Mouse (Mus musculus): ENCODE measurements around the gene Prr7. TPM values are rescaled to one million over a fixed set of nuclear protein-coding genes. Genes with fewer than 3 reads are reported as not detected.
A peak's percentile ranks its signal among the peaks of the same experiment; 100 is the strongest.

The Prr7 gene
- total RNA-seq, 2 experiments from 2014 or later: 0.45 to 0.82 TPM

- DNase-seq: no peak
Measured at GRCm38 (mm10) chr13:55448131-55448530, 15.9 kb upstream of the Prr7 start.

DNA sequence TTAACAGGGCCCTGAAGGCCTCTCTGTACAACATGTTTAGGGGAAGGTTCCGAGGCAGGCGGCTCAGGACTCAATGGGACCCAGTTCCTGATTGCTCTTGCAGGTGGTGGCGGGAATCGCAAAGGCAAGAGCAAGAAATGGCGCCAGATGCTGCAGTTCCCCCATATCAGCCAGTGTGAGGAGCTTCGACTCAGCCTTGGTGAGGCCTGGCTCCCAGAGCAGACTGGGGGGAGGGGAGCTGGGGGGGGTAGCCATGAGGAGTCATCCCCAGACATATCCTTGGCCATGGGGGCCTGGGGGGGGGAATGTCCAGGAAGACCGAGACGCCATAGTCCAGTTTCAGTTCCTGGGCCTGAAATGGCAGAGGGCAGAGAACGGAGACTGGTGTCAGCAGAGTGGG lies 14.9 kb upstream of the Prr7 start:
- no peak for DNase-seq

- DNase-seq: peak; percentile 22 to 45
Measured at GRCm38 (mm10) chr13:55449679-55450441, 14.2 kb upstream of the Prr7 start.

GRCm38 (mm10) chr13:55450511-55450980 lies 13.5 kb upstream of the Prr7 start:
- peak; percentile 82 to 90 for DNase-seq

DNA sequence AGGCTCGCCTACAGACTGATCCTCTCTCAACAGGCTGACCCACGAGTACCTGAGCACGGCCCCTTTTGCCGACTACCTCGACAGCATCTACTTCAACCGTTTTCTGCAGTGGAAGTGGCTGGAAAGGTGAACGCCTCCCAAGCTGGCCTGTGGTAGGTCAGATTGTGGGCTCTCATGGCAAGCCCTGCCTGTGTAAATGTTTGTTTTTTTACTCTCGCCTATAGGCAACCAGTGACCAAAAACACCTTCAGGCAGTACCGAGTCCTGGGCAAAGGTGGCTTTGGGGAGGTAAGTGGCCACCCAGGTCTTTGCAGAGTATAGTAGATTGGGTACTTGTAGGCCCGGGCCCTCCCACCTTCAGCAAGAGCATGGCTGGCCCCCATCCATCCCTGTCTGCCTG lies 12.8 kb upstream of the Prr7 start:
- DNase-seq: no peak

- peak; percentile 68 to 78 for DNase-seq
Measured at GRCm38 (mm10) chr13:55451785-55452549, 12.1 kb upstream of the Prr7 start.

- DNase-seq: no peak
Measured at GRCm38 (mm10) chr13:55462965-55463364, 1.1 kb upstream of the Prr7 start.

DNA sequence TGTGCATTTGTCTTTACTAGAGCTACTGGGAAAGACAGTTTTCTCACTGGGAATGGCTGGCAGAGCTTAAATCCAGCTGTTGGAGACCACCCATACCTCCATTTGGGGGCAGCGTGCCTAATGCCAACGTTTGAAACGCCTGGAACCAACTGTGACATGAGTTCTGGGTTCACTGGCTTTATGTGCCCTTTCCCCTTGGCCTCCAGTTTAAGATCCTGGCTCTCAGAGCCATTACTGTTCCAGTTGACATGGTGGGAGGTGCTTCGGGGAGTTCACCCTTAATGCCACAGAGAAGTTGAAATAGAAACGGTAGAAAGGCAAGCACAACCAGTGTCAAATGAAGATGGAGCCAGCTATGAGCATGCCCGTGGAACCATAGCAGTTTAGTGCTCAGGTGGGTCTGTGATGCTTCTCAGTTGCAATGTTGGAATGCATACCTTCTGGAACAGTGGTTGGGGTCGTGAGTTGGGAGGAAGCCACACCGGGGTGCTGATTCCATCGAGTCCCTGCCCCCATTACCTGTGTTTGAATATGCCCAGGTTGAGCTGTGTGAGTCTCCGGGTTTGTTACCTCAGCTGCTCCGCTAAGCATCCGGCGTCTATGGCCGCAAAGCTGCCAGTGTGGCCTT lies 554 bp upstream of the Prr7 start:
- peak in 1 of 2 experiments; percentile 33 for DNase-seq

DNA sequence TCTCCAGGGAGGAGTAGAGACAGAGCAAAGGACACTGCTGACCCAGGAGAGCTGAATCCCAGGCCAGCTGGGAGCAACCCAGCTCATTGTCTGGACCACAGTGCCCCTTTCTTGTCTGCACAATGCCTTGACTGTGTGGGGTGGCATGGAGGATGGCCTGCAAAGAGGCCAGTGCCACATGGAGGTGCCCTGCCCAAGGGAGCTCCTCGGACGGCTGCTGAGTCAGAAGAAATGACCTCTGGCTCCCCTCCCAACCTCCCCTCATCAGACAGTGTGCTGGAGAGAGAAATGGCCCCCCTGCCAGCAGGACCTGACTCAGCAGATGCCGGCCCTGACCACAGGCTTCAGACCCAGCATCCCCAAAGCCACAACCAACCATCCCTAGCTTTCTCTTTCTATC lies 1.1 kb downstream of the Prr7 start:
- no peak for DNase-seq

DNA sequence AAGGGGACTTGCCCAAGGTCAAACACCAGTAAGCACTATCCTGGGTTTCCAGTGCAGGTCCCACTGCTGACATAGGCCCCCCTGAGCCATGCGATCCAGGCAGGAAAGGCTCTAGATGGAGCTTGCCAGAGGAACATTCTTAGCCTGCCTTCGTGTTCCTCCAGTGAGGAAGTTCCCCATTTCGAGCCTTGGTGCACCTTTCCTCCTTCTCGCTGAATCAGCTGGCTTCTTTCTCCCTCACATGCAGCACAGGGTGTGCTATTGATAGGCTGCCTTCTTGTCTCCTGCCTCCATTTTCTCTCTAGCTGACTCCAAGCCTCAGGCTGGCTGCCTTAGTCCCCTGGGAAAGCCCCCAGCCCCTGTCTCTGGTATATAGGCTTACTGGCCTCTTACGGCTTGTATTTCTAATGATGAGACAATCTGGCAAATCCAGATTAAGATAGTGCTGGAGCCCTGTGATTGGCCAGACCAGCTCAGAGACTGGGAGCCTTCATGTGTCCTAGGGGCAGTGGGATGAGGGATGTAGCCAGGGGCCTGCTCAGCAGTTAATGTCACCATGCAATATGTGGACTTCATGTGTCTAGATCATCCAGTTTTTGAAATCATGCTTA lies 1.9 kb downstream of the Prr7 start:
- no peak for DNase-seq

- peak in 1 of 2 experiments; percentile 62 for DNase-seq
Measured at GRCm38 (mm10) chr13:55468851-55469560, 4.9 kb downstream of the Prr7 start.

DNA sequence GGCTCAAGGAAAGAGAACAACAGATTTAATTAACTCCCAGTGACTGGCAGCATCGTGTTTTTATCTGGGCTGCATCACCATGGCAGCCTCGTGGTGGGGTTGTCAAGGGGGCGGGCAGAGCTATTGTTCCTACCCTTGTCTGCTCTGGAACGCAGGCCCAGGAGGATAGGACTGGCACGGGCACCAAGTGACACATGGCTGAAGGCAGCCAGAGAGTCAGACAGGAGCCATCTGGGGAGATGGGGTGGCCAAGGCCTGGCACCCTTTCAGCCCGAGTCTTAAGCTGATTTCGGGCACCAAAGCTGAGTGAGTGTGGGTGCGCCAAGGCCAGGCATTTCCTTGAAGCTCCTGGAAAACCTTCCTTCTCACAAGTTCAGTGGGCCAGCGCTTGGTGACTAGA lies 6.3 kb downstream of the Prr7 start:
- DNase-seq: no peak

- peak; percentile 89 to 90 for DNase-seq
Measured at GRCm38 (mm10) chr13:55471156-55471818, 7.2 kb downstream of the Prr7 start.

DNA sequence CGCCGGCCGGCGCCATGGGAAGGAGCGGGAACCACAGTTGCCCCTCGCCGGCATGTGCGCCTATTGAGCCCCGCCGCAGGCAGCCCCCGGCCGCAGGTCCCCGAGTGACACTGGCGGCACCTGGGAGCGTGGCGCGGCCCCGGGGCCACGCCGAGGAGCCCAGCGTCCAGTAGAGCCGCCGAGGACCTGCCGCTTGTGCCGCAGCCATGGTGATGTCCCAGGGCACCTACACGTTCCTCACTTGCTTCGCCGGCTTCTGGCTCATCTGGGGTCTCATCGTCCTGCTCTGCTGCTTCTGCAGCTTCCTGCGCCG lies 7.7 kb downstream of the Prr7 start:
- DNase-seq: no peak

GRCm38 (mm10) chr13:55472132-55473022 lies 8.3 kb downstream of the Prr7 start:
- peak; percentile 65 to 66 for DNase-seq

DNA sequence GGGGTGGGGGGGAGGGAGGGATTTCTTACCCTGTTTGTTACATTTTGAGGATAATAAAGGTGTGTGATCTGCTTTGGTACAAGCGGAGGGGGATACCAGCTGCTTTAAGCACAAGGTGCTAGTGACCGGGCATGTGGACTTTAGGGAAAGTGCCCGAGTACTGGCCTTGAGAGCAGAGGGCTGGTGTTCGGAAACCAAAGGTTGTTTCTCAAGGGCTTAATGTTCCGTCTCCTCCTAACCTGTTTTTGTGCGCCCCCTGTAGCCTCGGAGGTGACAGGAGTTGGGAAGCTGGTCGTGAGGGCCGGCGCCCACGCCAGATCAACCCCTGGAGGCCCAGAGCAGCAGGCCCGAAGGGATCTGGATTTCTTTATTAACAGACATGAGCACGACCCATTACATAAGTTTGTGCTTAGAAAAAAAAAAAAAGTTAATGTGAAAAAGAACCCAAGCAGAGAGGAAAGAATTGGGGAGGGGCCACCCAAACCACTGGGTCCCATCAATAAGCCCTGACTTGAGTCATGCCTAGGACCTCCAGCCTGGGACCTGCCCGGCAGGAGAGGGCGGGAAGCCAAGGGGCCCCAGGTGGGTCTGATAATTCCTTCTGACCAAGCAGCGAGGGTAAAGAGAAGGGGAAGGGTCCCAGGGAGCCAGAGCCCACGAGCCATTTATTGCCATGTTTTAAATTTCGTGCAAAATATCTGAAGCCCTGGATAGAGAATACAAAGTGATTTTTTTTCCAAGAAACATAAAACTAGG lies 9.2 kb downstream of the Prr7 start:
- peak in 1 of 2 experiments; percentile 49 for DNase-seq

DNA sequence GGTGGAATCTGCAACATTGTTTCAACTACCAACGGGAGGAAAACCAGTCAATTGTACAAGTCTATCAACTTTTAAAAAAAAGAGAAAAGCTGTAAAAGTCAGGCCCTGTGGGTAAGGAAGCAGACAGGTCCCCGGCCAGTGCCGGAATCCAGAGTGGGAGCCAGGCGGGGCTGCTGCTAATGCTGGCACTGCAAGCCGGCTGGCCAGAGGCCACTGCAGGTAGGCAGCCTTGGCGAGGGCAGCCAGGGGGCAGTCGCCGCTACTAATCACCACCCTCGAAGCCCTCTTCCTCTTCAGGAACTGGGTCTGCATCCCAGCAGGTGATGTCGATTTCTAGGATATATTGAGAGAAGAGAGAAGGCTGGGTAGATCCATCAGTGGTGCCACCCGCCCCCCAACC lies 9.9 kb downstream of the Prr7 start:
- no peak for DNase-seq

- DNase-seq: no peak
Measured at GRCm38 (mm10) chr13:55474621-55475069, 10.6 kb downstream of the Prr7 start.

- DNase-seq: no peak
Measured at GRCm38 (mm10) chr13:55475750-55476149, 11.7 kb downstream of the Prr7 start.

DNA sequence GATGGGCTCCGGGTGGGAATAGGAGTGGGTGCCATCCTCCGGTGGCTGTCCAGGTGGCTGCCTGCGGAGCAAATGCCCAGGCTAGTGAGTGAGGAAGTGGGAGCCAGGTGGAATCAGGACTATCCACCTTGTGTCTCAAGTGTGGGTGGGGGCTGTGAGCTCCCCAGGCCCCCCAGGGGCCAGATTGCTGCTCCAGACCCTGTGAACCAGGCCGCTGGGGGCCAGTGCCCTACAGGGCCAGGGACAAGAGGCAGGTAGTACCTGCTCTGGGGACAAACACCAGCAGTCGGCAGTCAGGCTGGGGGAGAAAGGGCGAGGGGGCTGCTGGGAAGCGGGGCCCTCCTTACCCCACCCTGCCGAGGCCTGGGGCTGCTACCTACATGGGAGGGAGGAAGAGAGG lies 12.2 kb downstream of the Prr7 start:
- no peak for DNase-seq
